Mouse (Mus musculus): Measurements from ENCODE around the gene Efcab6.
"Not testable (repeated sequence)": the region's sequence is repeated elsewhere in the genome, so short reads cannot be mapped to it uniquely, and the experiment has no call there.

Gene Efcab6

DNA sequence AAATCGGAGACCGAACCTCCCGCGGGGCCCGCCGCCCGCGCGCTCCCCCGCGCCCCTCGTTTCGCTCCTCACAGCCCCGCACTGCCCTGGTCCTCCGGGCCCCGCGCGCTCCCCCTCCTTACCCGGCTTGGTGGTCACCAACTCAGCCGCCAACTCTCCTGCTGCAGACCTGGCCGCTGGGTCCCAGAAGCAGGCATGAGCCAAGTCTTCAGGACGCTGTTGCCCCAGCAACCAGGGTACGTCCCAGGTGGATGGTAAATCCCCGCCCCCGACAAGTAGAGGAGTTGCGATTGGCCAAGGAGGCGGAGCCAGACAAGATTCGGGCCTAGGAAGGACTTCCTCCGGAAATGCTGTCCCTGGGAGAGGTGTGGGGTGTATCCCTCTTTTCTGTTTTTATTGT, at the start of gene Efcab6:
Gene Efcab6 (minus strand): TSS at position 240 of the 400 bp plus-strand sequence.
- no peak for DNase-seq (ENCODE audit: low read depth, low spot score)

DNA sequence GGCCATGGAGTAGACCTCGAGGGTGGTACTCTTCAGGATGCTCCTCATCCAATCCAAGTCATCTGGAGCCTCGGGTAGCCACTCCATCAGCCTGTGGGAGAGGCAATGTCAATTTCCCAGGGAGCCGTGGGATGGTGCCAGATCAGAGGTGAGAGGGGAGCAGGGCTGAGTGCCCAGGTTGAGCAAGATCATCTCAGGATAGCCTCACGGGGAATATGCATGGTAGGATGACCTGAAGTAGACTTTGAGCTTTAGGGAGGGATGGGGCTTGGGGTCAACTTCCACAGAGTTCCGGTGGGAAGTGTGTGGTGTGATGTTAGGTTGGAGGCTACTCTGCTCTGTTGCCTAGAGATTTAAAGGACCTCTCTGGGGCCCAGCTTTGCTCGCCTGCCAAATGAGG, 48.7 kb upstream of the Efcab6 start:
- DNase-seq (ENCODE audit: low read depth, low spot score), result no peak

DNA sequence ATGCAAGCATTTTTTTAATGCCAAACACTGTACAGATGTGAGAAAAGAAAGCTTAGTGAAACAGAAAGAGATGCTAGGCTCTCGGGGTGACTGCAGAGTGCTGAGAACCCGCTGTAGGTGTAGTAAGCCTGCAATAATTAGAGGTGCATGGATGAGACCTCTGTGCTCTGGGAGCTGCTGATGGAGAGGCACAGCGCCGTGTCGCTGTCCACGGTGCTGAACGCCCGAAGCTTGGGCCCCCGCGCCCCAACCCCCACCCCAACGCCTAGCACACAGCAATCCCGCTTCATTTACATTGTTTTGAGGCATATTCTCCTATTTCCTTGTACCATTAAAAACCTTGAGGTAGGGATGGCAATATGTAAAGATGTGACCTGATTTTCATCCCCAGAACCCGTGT, 43.7 kb upstream of the Efcab6 start:
- no peak for DNase-seq (ENCODE audit: low read depth, low spot score)

DNA sequence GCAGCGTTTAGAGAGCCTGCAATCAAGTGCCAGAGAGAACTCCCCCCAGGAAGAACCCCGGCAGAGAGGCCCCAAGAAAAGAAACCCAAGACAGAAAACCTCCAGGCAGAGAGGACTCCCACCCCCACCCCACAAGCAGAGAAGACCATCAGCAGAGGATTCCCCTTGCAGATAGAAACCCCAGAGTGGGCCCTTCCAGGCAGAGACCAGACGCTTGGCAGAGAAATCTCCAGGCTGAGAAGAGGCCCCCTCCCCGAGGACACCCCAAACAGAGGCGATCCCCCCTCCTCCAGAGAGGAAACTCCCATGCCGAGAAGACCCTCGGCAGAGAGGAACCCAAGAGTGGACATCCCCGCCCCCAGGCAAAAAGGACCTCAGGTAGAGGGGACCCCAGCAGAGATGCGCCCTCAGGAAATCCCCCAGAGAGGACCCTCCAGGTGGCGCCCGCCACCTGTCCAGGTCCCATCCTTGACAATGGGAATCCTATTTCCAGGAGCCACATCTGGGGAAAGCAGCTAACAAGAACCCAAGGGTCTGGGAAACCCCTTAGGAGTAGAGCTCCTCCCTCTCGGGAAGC, 40.8 kb upstream of the Efcab6 start:
- no peak for DNase-seq (ENCODE audit: low read depth, low spot score)

GRCm38 (mm10) chr15:84105105-84105923, 40.1 kb upstream of the Efcab6 start, which contains the start of gene Sult4a1:
Gene Sult4a1 (minus strand): TSS chr15:84105754.
- no peak for DNase-seq (ENCODE audit: low read depth, low spot score)

- no peak for DNase-seq (ENCODE audit: low read depth, low spot score)
These were observed 39.4 kb upstream of the Efcab6 start for GRCm38 (mm10) chr15:84104626-84105025.

GRCm38 (mm10) chr15:84097536-84097935, 32.4 kb upstream of the Efcab6 start:
- DNase-seq (ENCODE audit: low read depth, low spot score), result not testable (repeated sequence)

DNA sequence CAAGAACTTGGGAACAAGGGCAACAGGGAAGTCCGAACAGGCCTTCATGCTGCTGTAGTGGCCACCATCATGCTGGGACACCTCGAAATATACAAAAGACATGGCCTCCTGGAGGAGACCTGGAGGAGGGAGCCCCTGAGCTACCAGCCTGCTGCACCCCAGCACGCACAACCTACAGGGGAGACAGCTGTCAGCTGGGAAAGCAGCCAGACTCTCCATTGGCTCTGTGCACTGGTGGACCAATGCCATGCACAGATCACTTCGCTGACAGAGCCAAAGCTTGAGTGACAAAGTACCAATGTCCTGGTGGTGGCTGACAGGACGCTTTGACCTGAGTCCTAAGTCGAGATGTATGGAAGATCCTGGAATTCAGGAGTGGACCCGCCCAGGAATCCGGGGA, 30.9 kb upstream of the Efcab6 start:
- DNase-seq (ENCODE audit: low read depth, low spot score), result no peak

DNA sequence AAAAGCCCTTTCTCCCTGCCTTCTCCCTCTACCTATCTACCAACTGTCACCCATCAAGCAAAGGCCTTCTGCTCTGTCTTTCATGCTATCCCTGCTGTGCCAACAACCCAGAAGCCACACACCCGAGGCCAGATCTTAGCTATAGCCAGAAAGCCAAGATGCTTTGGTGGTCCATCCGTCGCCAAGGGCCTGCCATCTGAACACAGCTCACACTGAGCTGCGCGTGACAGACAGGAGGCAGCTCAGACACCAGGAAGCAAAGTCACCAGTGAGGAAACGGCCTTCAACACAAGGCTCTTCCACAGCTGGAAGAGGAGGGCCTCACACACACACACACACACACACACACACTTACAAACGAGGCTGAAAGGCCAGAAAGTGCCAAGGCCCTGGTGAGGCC, 29.7 kb upstream of the Efcab6 start:
- DNase-seq (ENCODE audit: low read depth, low spot score), result no peak

GRCm38 (mm10) chr15:84086775-84087174, 21.6 kb upstream of the Efcab6 start:
- no peak for DNase-seq (ENCODE audit: low read depth, low spot score)

- DNase-seq (ENCODE audit: low read depth, low spot score), result no peak
These were observed 21.2 kb upstream of the Efcab6 start for GRCm38 (mm10) chr15:84086364-84086763.

GRCm38 (mm10) chr15:84080069-84080468, 14.9 kb upstream of the Efcab6 start:
- DNase-seq (ENCODE audit: low read depth, low spot score), result no peak

- DNase-seq (ENCODE audit: low read depth, low spot score), result no peak
These were observed 14.3 kb upstream of the Efcab6 start for GRCm38 (mm10) chr15:84079519-84079918.

GRCm38 (mm10) chr15:84078667-84079066, 13.5 kb upstream of the Efcab6 start:
- no peak for DNase-seq (ENCODE audit: low read depth, low spot score)

- DNase-seq (ENCODE audit: low read depth, low spot score), result no peak
These were observed 12.0 kb upstream of the Efcab6 start for GRCm38 (mm10) chr15:84077151-84077550.

DNA sequence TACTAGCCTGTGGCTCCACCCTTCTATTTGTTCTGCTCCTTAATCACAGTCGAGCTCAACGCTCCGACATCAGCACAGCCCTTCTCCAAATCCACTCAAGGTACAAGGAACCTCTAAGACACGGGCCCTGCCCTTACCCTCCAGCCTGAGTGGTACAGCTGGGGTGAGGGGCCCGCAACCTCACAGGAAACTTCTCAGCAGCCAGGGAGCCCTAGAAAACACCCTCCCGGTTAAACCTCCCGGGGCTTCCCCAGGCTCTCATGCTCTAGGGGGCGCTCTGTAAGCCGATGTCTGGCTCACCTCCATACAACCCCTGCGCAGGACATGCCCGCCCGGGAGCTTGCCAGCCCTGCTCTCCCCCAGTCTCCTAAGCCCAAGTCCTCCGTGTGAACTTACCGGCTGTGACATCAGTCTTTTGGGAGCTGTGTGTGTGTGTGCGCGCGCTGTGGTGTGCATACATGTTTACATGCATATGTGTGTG, 9.6 kb upstream of the Efcab6 start:
- no peak for DNase-seq (ENCODE audit: low read depth, low spot score)

DNA sequence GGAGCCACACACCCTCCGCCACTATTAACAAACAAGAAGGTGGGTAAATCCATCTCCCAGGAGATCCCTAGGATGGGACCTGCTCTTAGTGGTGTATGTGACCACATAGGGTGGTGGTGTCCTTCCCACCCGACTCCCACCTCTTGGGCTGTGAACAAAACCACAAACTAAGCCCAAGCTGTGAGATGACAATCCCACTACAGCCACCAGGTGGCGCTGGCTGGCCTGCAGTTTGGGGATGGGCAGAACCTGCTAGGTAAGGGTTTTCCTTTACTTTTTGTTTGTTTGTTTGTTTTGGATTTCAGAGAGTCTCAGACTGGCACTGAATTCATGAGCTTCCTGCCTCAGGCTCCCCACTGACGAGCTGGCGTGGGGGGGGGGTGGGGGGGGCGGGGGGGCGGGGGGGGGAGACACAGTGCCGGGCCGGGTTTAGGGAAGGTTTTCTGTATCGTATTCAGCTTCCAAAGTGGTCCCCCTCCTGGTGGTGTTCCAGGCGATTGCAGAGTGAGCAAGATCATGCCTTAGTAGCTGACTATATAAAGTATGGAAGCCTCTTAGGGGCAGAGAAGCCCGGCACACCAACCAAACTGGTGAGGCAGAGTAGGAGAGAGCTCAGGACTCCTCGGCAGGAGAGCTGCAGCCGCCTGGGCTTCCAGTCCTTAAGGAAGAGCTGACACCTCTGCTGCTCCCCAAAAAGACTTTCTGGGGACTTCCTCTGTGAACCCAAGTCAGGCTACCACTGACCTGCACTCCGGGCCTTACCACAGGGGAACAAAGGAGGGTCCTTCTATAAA, 8.9 kb upstream of the Efcab6 start:
- peak; percentile 64 for DNase-seq (ENCODE audit: low read depth, low spot score)

DNA sequence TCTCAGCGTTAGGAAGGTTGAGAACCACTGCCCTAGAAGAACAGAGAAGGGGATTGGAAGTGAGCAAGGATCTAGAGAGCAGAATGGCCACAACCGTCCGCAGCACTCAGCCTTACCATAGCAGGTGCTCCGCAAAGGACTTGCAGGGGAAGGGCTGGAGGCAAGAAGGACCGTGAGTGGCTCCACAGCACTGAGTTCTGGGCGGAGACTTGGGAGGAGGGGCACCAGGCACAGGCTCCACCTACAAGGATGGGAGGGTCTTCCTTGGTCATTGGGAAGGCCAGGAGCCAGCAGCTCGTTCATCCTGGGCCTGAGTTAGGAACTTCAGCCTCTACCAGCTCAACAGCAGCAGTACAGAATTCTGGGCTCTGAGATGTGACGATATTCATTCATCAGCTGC, 7.9 kb upstream of the Efcab6 start:
- DNase-seq (ENCODE audit: low read depth, low spot score), result no peak

GRCm38 (mm10) chr15:84072226-84072625, 7.0 kb upstream of the Efcab6 start:
- peak; percentile 72 for DNase-seq (ENCODE audit: low read depth, low spot score)

- no peak for DNase-seq (ENCODE audit: low read depth, low spot score)
These were observed 5.0 kb upstream of the Efcab6 start for GRCm38 (mm10) chr15:84070116-84070676.

DNA sequence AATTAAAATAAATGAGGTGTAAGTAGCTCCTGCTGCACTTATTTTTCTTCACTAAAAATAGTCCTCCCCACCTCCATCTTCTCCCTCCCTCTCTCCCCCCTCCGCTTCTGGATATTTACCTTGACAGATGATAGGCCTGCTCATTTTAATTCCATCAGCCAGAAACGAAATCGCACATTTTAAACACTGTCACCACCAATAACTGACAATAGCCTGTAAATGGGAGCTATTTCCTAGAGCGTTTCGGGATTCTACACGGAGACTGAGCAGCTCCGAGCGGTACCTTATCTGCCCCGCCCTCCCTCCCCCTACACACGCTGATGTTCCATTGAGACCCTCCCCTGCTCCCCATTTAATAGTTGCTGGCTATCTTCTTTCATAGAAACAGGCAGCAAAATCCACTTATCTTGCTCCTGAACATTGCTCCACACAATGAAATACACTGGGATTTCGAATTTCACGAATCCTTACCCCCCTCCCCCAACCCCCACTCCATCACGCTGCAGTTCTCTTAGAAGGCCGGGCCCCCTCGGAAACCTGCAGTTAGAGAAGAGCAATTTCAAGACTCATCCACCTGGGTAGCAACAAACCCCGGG, 4.4 kb upstream of the Efcab6 start:
- DNase-seq (ENCODE audit: low read depth, low spot score), result no peak

DNA sequence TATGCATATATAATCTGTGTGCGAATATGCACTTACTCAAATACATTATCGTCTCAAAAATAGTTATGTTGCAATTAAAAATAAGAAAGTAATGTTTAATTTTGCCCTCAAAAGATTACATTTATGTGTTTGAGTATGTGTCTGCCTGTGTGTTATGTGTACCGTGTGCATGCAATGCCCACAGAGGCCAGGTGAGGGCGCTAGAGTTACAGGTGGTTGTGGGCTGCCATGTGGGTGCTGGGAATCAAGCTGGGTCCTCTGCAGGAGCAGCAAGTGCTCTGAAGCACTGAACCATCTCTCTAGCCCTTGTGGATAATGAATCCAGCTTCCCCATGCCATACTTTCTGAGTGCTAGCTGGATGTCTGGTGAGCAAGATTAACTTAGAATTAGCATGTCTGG, 522 bp upstream of the Efcab6 start:
- no peak for DNase-seq (ENCODE audit: low read depth, low spot score)
